Comparison of ENCODE assay signal across 28 mouse cellular contexts in the genomic region with DNA sequence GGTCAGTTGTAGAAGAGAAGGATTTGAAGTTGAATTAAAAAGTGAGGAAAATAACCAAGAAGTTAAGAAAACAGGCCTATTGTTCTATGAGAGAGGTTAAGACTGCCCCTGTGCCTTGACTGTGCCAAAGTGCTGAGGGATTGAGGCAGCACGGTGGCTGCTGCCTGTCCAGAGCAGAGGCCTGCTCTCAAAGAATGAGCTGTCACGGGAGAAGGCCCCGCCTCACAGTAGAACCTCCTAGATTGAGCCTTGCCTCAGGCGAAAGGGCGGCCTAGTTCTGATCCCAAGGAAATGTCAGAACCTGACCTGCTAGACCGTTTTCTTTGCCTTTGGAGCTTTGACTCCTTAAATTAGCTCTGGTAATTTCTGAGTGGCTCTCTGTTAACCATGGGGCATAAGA.
DNase-seq lines count a peak whose midpoint lies in the region; ATAC-seq and TF ChIP-seq lines count a peak whose summit lies in the region.
"Had no signal": no experiment of that assay in that cellular context is flagged by ENCODE, and none has a peak within 500 bp of the region (broad histone marks: within the 10 kb centered on the region; RNA-seq: fewer than 3 reads in every experiment).

No protein-coding gene starts in this region.

- no peaks in the 10 kb centered on the region for H3K27me3 ChIP-seq in hindbrain, embryonic 13.5 days
- H3K27me3 ChIP-seq in hindbrain, embryonic 11.5 days (ENCODE audit: control insufficient read depth, insufficient read depth, low read length), result no peaks in the 10 kb centered on the region
- H3K27me3 ChIP-seq in liver, postnatal 0 days (ENCODE audit: insufficient read depth, low read length), result no peaks in the 10 kb centered on the region
- H3K27me3 ChIP-seq in intestine, postnatal 0 days (replicated peaks; ENCODE audit: control insufficient read depth, insufficient read depth, low read length), result no peaks in the 10 kb centered on the region
- H3K27me3 ChIP-seq in liver, embryonic 15.5 days, result no peaks in the 10 kb centered on the region
- H3K27me3 ChIP-seq: embryonic facial prominence, embryonic 13.5 days; forebrain, embryonic 13.5 days; heart, embryonic 15.5 days; hindbrain, embryonic 12.5 days; kidney, embryonic 15.5 days; limb, embryonic 13.5 days; lung, embryonic 15.5 days; neural tube, embryonic 13.5 days had no signal

- 89% methylated on average over 6 of the region's 6 CpGs for WGBS in hindbrain, embryonic 13.5 days
- 84% methylated on average over 6 of the region's 6 CpGs for WGBS in hindbrain, embryonic 11.5 days
- WGBS in liver, postnatal 0 days (ENCODE audit: insufficient replicate concordance), result 67% methylated on average over 6 of the region's 6 CpGs
- WGBS in intestine, postnatal 0 days, result 52% methylated on average over 6 of the region's 6 CpGs
- 45% methylated on average over 6 of the region's 6 CpGs for WGBS in liver, embryonic 15.5 days (ENCODE audit: insufficient replicate concordance)
- 84% methylated on average over 6 of the region's 6 CpGs for WGBS in lung, adult 2 months

- H3K27ac ChIP-seq in hindbrain, embryonic 13.5 days, result 0 out of 2 replicates have a peak overlapping the region, but pooled peaks have one; percentile 26
- H3K27ac ChIP-seq in hindbrain, embryonic 11.5 days (ENCODE audit: low read depth, low read length), result no peak overlapping the region
- H3K27ac ChIP-seq in liver, postnatal 0 days (ENCODE audit: low read depth), result no peak overlapping the region
- 0 out of 2 replicates have a peak overlapping the region, but pooled peaks have one; percentile 75 for H3K27ac ChIP-seq in intestine, postnatal 0 days (ENCODE audit: low read depth, low read length)
- peak overlapping the region; percentile 58 for H3K27ac ChIP-seq in liver, embryonic 15.5 days (replicated peaks)
- H3K27ac ChIP-seq: embryonic facial prominence, embryonic 13.5 days; forebrain, embryonic 13.5 days; heart, embryonic 15.5 days; hindbrain, embryonic 12.5 days; kidney, embryonic 15.5 days; lung, embryonic 15.5 days; neural tube, embryonic 13.5 days had no signal

- peaks cover 65% of the 10 kb centered on the region for H3K4me1 ChIP-seq in hindbrain, embryonic 13.5 days (replicated peaks)
- no peaks in the 10 kb centered on the region for H3K4me1 ChIP-seq in hindbrain, embryonic 11.5 days (replicated peaks; ENCODE audit: control insufficient read depth, insufficient read depth, low read length)
- peaks cover 23% of the 10 kb centered on the region for H3K4me1 ChIP-seq in liver, postnatal 0 days (ENCODE audit: insufficient read depth)
- H3K4me1 ChIP-seq in intestine, postnatal 0 days (replicated peaks; ENCODE audit: control insufficient read depth, insufficient read depth, low read length), result peaks cover 20% of the 10 kb centered on the region
- H3K4me1 ChIP-seq in liver, embryonic 15.5 days (replicated peaks), result peaks cover 63% of the 10 kb centered on the region
- no peaks in the 10 kb centered on the region for H3K4me1 ChIP-seq in lung, adult 2 months (ENCODE audit: control insufficient read depth, insufficient read depth, low read length)
- H3K4me1 ChIP-seq: lung, embryonic 15.5 days had no signal

- no peak for TF ChIP-seq POLR2A in lung, adult 2 months (IDR thresholded peaks at IDR 0.05; ENCODE audit: borderline replicate concordance, extremely low read depth, low read depth, low read length)

- peaks cover 4% of the 10 kb centered on the region for H3K36me3 ChIP-seq in hindbrain, embryonic 13.5 days
- no peaks in the 10 kb centered on the region for H3K36me3 ChIP-seq in hindbrain, embryonic 11.5 days (ENCODE audit: control insufficient read depth, insufficient read depth, low read length)
- no peaks in the 10 kb centered on the region for H3K36me3 ChIP-seq in liver, postnatal 0 days (replicated peaks; ENCODE audit: insufficient read depth, low read length)
- no peaks in the 10 kb centered on the region for H3K36me3 ChIP-seq in intestine, postnatal 0 days (ENCODE audit: control insufficient read depth, insufficient read depth)
- H3K36me3 ChIP-seq in liver, embryonic 15.5 days (replicated peaks), result peaks cover 34% of the 10 kb centered on the region
- H3K36me3 ChIP-seq: heart, embryonic 15.5 days; kidney, embryonic 15.5 days; lung, embryonic 15.5 days; neural tube, embryonic 13.5 days had no signal

- TF ChIP-seq CTCF in liver, postnatal 0 days (IDR thresholded peaks at IDR 0.05; ENCODE audit: low read depth), result no peak
- no peak for TF ChIP-seq CTCF in intestine, postnatal 0 days (IDR thresholded peaks at IDR 0.05; ENCODE audit: low read depth)
- TF ChIP-seq CTCF in lung, adult 2 months (IDR thresholded peaks at IDR 0.05; ENCODE audit: insufficient read depth, low read length), result no peak

- DNase-seq in hindbrain, embryonic 11.5 days (ENCODE audit: low spot score), result no peak
- DNase-seq in liver, result peak; percentile 54
- DNase-seq in liver, postnatal 0 days, result no peak
- DNase-seq in lung, adult 2 months, result no peak
- DNase-seq in adrenal gland, postnatal 36 days, result no peak
- DNase-seq: adrenal gland, postnatal 10 days; cerebellum, adult 11 months; cerebellum, adult 9-11 months; gastrocnemius, postnatal 14 days; kidney, adult 18-20 months; kidney, postnatal 25 days; layer of hippocampus, postnatal 36 days; right cerebral cortex, postnatal 4 days; thymus, postnatal 25 days had no signal

- no peak overlapping the region for H3K4me2 ChIP-seq in hindbrain, embryonic 13.5 days
- H3K4me2 ChIP-seq in hindbrain, embryonic 11.5 days (replicated peaks; ENCODE audit: low read depth, low read length), result no peak overlapping the region
- no peak overlapping the region for H3K4me2 ChIP-seq in liver, postnatal 0 days (ENCODE audit: low read depth, low read length)
- H3K4me2 ChIP-seq in intestine, postnatal 0 days (replicated peaks; ENCODE audit: low read depth), result no peak overlapping the region
- H3K4me2 ChIP-seq in liver, embryonic 15.5 days, result 0 out of 2 replicates have a peak overlapping the region, but pooled peaks have one; percentile 19
- H3K4me2 ChIP-seq: embryonic facial prominence, embryonic 13.5 days; forebrain, embryonic 13.5 days; heart, embryonic 15.5 days; hindbrain, embryonic 12.5 days; kidney, embryonic 15.5 days; limb, embryonic 13.5 days; lung, embryonic 15.5 days; midbrain, embryonic 11.5 days; neural tube, embryonic 13.5 days had no signal

- H3K4me3 ChIP-seq in hindbrain, embryonic 13.5 days, result no peak overlapping the region
- no peak overlapping the region for H3K4me3 ChIP-seq in hindbrain, embryonic 11.5 days (ENCODE audit: low read depth, low read length)
- H3K4me3 ChIP-seq in liver, postnatal 0 days (ENCODE audit: low read depth, low read length), result no peak overlapping the region
- no peak overlapping the region for H3K4me3 ChIP-seq in intestine, postnatal 0 days (ENCODE audit: low read depth, low read length)
- H3K4me3 ChIP-seq in liver, embryonic 15.5 days (replicated peaks), result no peak overlapping the region
- H3K4me3 ChIP-seq in lung, adult 2 months (replicated peaks; ENCODE audit: extremely low read depth, low read depth, low read length), result no peak overlapping the region
- H3K4me3 ChIP-seq: embryonic facial prominence, embryonic 13.5 days; erythroblast, embryonic 14.5 days; forebrain, embryonic 13.5 days; heart, embryonic 15.5 days; hindbrain, embryonic 12.5 days; kidney, embryonic 15.5 days; limb, embryonic 13.5 days; lung, embryonic 15.5 days; neural tube, embryonic 13.5 days had no signal

- TF ChIP-seq EP300 in liver, postnatal 0 days (IDR thresholded peaks at IDR 0.05; ENCODE audit: low read depth), result no peak

- no peak overlapping the region for H3K9ac ChIP-seq in hindbrain, embryonic 13.5 days
- no peak overlapping the region for H3K9ac ChIP-seq in hindbrain, embryonic 11.5 days (ENCODE audit: low read depth, low read length)
- H3K9ac ChIP-seq in liver, postnatal 0 days (replicated peaks), result no peak overlapping the region
- H3K9ac ChIP-seq in intestine, postnatal 0 days (ENCODE audit: low read depth, low read length), result no peak overlapping the region
- no peak overlapping the region for H3K9ac ChIP-seq in liver, embryonic 15.5 days
- H3K9ac ChIP-seq: embryonic facial prominence, embryonic 13.5 days; forebrain, embryonic 13.5 days; heart, embryonic 15.5 days; hindbrain, embryonic 12.5 days; kidney, embryonic 15.5 days; limb, embryonic 13.5 days; lung, embryonic 15.5 days; neural tube, embryonic 13.5 days had no signal

- H3K9me3 ChIP-seq in hindbrain, embryonic 13.5 days, result no peaks in the 10 kb centered on the region
- no peaks in the 10 kb centered on the region for H3K9me3 ChIP-seq in hindbrain, embryonic 11.5 days (ENCODE audit: control insufficient read depth, low read length)
- H3K9me3 ChIP-seq in liver, postnatal 0 days (ENCODE audit: low read length), result no peaks in the 10 kb centered on the region
- H3K9me3 ChIP-seq in intestine, postnatal 0 days (ENCODE audit: control insufficient read depth), result no peaks in the 10 kb centered on the region
- no peaks in the 10 kb centered on the region for H3K9me3 ChIP-seq in liver, embryonic 15.5 days (replicated peaks)
- H3K9me3 ChIP-seq: embryonic facial prominence, embryonic 13.5 days; forebrain, embryonic 13.5 days; heart, embryonic 15.5 days; hindbrain, embryonic 12.5 days; kidney, embryonic 15.5 days; limb, embryonic 13.5 days; lung, embryonic 15.5 days; neural tube, embryonic 13.5 days had no signal

- ATAC-seq in hindbrain, embryonic 13.5 days (ENCODE audit: low FRiP score), result no peak
- ATAC-seq in hindbrain, embryonic 11.5 days (ENCODE audit: low FRiP score), result no peak
- ATAC-seq in liver, postnatal 0 days, result no peak
- no peak for ATAC-seq in intestine, postnatal 0 days
- peak; percentile 45; the same call in 1 of the 2 replicates for ATAC-seq in liver, embryonic 15.5 days (ENCODE audit: insufficient read depth)
- ATAC-seq: forebrain, embryonic 13.5 days; Patski had no signal

Comparison
In these comparisons a context has a peak if more than half of its experiments do, and no peak if none do; other contexts are left out.
1. H3K27ac ChIP-seq: peak in hindbrain, embryonic 13.5 days (single experiment), intestine, postnatal 0 days (single experiment) and liver, embryonic 15.5 days (single experiment); none in hindbrain, embryonic 11.5 days (single experiment) and liver, postnatal 0 days (single experiment).